Mouse (Mus musculus): Measurements from ENCODE around the gene Gadd45b. TPM values are rescaled to one million over a fixed set of nuclear protein-coding genes. Genes with fewer than 3 reads are reported as not detected.

Gene Gadd45b
- total and polyA plus RNA-seq, 3 experiments, result 10.0 to 13.9 (median 10.9) TPM

DNA sequence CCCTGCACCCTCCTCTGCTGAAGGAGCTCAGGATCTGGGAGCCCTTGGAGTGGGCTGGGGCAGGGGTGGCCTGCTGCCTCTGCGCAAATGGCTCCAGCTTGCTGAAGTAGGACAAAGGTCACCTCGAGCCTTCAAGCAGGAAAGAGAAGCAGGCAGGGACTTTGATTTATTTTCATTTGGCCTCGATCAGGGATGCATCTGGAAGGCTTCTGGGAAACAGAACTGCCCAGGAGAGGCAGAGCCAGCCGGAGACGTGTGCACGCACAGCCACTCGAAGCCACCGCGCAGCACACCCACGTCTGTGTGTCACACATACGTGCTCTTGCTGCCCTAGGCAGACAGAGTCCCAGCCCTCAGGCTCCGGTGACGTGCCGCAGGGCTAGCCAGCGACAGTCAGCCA, 41.7 kb downstream of the Gadd45b start:
- DNase-seq, result no peak
- no peaks in the 10 kb centered on the region for H3K36me3 ChIP-seq (ENCODE audit: control insufficient read depth, insufficient read depth, low read length)
- no peaks in the 10 kb centered on the region for H3K4me1 ChIP-seq (ENCODE audit: control insufficient read depth, insufficient read depth, low read length)
- H3K4me3 ChIP-seq, result no peak overlapping the region
- intact Hi-C loops (cut with DNase I), result no loop called here
- H3K27me3 ChIP-seq (ENCODE audit: control insufficient read depth, insufficient read depth, low read length), result no peaks in the 10 kb centered on the region
- no peak for TF ChIP-seq POLR2A (IDR thresholded peaks at IDR 0.05; ENCODE audit: insufficient read depth, low read depth, low read length)
- no peak for TF ChIP-seq CTCF (IDR thresholded peaks at IDR 0.05)
- no peak for TF ChIP-seq EP300 (IDR thresholded peaks at IDR 0.05; ENCODE audit: insufficient read depth, low read depth, low read length)
- no peaks in the 10 kb centered on the region for H3K79me2 ChIP-seq (replicated peaks; ENCODE audit: control insufficient read depth, insufficient read depth, low read length)
- no peak overlapping the region for H3K9ac ChIP-seq (ENCODE audit: low read depth, low read length)
- WGBS, result 68% methylated on average over 15 of the region's 15 CpGs
- H3K27ac ChIP-seq, result no peak overlapping the region

DNA sequence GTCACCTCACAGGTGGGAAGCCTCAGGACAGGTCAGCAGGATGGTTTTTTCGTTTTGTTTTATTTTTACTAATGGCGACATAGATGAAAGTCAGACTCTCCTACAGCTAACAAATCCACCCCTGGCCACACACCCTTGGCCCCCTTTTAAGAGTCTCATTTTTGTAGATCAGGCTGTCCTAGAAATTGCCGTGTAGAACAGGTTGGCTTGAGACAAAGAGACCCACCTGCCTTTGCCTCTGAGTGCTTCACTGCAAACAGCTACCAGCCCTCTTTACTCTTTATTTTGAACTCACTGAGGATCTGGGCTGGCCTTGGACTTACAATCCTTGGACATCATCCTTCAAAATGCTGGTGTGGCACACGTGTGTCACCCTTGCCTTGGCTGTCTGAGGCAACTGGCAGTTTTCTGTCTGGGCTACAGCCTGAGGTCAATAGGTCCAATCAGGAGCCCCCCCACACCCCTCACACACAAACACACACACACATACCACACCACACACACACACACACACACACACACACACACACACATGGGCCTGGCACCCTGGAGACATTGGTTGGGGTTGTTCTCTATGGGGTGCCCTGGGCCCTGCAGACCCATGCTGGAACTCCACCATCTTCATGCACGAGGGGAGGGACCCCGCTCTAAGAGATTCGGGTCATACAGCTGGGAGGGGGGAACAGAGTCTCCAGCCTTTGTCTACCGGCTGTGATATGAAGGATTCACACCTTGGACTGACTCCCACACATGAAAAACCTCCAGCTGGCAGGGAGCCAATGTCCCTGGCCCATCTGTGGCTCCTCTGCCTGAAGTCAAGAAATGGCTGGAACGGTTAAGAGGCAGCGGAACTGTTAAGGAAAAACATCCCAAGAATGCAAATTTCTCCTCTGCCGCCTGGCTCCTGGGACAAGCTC, 42.5 kb downstream of the Gadd45b start:
- Histone ChIP-seq H3K4me3 (no peak overlapping the region), H3K27me3 (ENCODE audit: control insufficient read depth, insufficient read depth, low read length) (no peaks in the 10 kb centered on the region), H3K27ac (no peak overlapping the region), H3K4me1 (ENCODE audit: control insufficient read depth, insufficient read depth, low read length) (no peaks in the 10 kb centered on the region), H3K79me2 (replicated peaks; ENCODE audit: control insufficient read depth, insufficient read depth, low read length) (no peaks in the 10 kb centered on the region), H3K36me3 (ENCODE audit: control insufficient read depth, insufficient read depth, low read length) (no peaks in the 10 kb centered on the region), H3K9ac (ENCODE audit: low read depth, low read length) (no peak overlapping the region)
- no peak for TF ChIP-seq EP300 (IDR thresholded peaks at IDR 0.05; ENCODE audit: insufficient read depth, low read depth, low read length)
- TF ChIP-seq POLR2A (IDR thresholded peaks at IDR 0.05; ENCODE audit: insufficient read depth, low read depth, low read length), result no peak
- TF ChIP-seq CTCF (IDR thresholded peaks at IDR 0.05), result no peak
- peak; percentile 42 to 55 for DNase-seq
- intact Hi-C loops (cut with DNase I), result no loop called here
- WGBS, result 45% methylated on average over 11 of the region's 11 CpGs

DNA sequence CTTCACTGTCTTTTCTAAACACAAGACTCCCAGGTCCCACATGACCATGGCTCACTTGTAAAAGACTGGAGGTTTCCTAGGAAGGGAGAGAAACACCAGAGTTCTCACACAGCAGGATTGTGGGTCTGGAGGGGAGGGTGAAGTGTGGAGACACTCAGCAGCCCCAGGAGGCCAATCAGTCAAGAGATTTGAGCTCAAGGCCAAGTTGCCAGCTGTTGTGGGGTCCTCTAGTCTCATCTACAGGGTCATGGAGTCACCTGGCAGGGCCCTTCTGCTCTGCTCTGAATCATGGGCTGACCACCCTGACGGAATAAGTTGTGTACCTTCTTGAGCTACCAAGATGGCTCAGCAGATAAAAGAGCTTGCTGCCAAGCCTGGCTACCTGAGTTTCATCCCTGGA, 43.8 kb downstream of the Gadd45b start:
- intact Hi-C loops (cut with DNase I), result no loop called here
- WGBS, result 82% methylated on average over 1 of the region's 1 CpGs
- Histone ChIP-seq H3K9ac (ENCODE audit: low read depth, low read length) (no peak overlapping the region), H3K4me1 (ENCODE audit: control insufficient read depth, insufficient read depth, low read length) (no peaks in the 10 kb centered on the region), H3K36me3 (ENCODE audit: control insufficient read depth, insufficient read depth, low read length) (no peaks in the 10 kb centered on the region), H3K27me3 (ENCODE audit: control insufficient read depth, insufficient read depth, low read length) (no peaks in the 10 kb centered on the region), H3K27ac (no peak overlapping the region), H3K79me2 (replicated peaks; ENCODE audit: control insufficient read depth, insufficient read depth, low read length) (no peaks in the 10 kb centered on the region), H3K4me3 (no peak overlapping the region)
- no peak for TF ChIP-seq POLR2A (IDR thresholded peaks at IDR 0.05; ENCODE audit: insufficient read depth, low read depth, low read length)
- no peak for TF ChIP-seq EP300 (IDR thresholded peaks at IDR 0.05; ENCODE audit: insufficient read depth, low read depth, low read length)
- no peak for TF ChIP-seq CTCF (IDR thresholded peaks at IDR 0.05)
- DNase-seq, result no peak

DNA sequence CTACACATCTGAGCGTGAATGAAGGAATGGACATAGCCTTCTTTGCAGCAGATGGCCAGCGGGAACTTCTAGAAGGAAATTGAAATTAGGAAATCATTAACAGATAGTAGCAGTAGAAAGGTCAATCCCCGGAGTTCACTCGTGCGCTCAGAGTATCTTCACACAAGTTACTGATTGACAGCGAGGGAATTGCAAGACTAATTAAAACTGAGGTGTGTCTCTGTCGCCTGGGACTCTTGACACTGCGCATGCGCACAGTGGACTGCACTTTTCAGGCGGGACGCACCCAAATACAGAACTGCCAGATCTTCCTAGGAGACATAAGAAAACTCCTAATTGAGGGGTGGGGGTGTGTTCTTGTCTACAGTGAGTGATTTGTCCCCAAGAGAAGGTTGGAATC, 45.6 kb downstream of the Gadd45b start:
- no peak for TF ChIP-seq CTCF (IDR thresholded peaks at IDR 0.05)
- TF ChIP-seq POLR2A (IDR thresholded peaks at IDR 0.05; ENCODE audit: insufficient read depth, low read depth, low read length), result no peak
- TF ChIP-seq EP300 (IDR thresholded peaks at IDR 0.05; ENCODE audit: insufficient read depth, low read depth, low read length), result no peak
- intact Hi-C loops (cut with DNase I), result no loop called here
- Histone ChIP-seq H3K9ac (ENCODE audit: low read depth, low read length) (no peak overlapping the region), H3K36me3 (ENCODE audit: control insufficient read depth, insufficient read depth, low read length) (no peaks in the 10 kb centered on the region), H3K79me2 (replicated peaks; ENCODE audit: control insufficient read depth, insufficient read depth, low read length) (no peaks in the 10 kb centered on the region), H3K4me1 (ENCODE audit: control insufficient read depth, insufficient read depth, low read length) (no peaks in the 10 kb centered on the region), H3K4me3 (no peak overlapping the region), H3K27ac (no peak overlapping the region), H3K27me3 (ENCODE audit: control insufficient read depth, insufficient read depth, low read length) (no peaks in the 10 kb centered on the region)
- 89% methylated on average over 11 of the region's 11 CpGs for WGBS
- DNase-seq, result no peak

DNA sequence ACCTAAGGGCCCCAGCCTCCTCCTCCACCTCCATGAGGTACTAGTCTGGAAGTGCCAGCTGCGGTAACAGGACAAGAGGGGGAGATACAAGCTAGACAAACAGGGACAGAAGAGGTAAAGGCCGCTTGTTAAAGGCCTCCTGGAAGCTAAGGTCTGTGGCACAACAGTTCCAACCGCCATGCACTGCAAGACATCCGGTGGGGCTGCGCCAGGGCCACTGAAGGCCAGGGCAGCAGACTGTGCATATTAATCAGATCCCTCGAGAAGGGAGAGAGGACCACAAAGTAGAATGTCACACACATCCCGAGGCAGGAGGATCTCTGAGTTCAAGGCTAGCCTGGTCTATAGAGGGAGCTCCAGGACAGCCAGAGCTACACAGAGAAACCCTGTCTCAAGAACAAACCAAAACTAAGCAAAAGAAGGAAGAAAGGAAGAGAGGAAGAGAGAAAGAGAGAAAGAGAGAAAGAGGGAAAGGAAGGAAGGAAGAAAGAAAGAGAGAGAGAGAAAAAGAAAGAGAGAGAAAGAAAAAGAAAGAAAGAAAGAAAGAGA, 51.8 kb downstream of the Gadd45b start:
- Histone ChIP-seq H3K4me1 (ENCODE audit: control insufficient read depth, insufficient read depth, low read length) (0 out of 2 replicates have a peak, but pooled peaks cover 1% of the 10 kb centered on the region), H3K36me3 (ENCODE audit: control insufficient read depth, insufficient read depth, low read length) (no peaks in the 10 kb centered on the region), H3K27me3 (ENCODE audit: control insufficient read depth, insufficient read depth, low read length) (no peaks in the 10 kb centered on the region), H3K4me3 (no peak overlapping the region), H3K27ac (no peak overlapping the region), H3K79me2 (replicated peaks; ENCODE audit: control insufficient read depth, insufficient read depth, low read length) (no peaks in the 10 kb centered on the region), H3K9ac (ENCODE audit: low read depth, low read length) (no peak overlapping the region)
- intact Hi-C loops (cut with DNase I), result no loop called here
- WGBS, result 58% methylated on average over 7 of the region's 7 CpGs
- TF ChIP-seq CTCF (IDR thresholded peaks at IDR 0.05) (0 out of 2 replicates have a peak, but pooled peaks have one; percentile 8), EP300 (IDR thresholded peaks at IDR 0.05; ENCODE audit: insufficient read depth, low read depth, low read length) (no peak)
- DNase-seq, result no peak

Other genes with a start within 250 kb of the Gadd45b start
- gene Mob3a, start 228.1 kb upstream of the Gadd45b start, total RNA-seq (2021), result 1 to 10 TPM; 7.4 to 7.6 TPM
- gene Mob3a, start 228.1 kb upstream of the Gadd45b start, polyA plus RNA-seq (2012; rRNA removed), result 11.7 and 13.6 TPM in 2 replicates
- gene Izumo4, start 227.9 kb upstream of the Gadd45b start, total RNA-seq (2021), result 1 to 10 TPM; 3.4 to 3.8 TPM
- gene Izumo4, start 227.9 kb upstream of the Gadd45b start, polyA plus RNA-seq (2012; rRNA removed), result 13.3 and 15.6 TPM in 2 replicates
- 10 to 100 TPM; 40.2 to 42.6 TPM for gene Ap3d1, start 187.8 kb upstream of the Gadd45b start, total RNA-seq (2021)
- 52.9 and 66.5 TPM in 2 replicates for gene Ap3d1, start 187.8 kb upstream of the Gadd45b start, polyA plus RNA-seq (2012; rRNA removed)
- 10 to 100 TPM; 18.8 to 19.6 TPM for gene Dot1l, start 174.9 kb upstream of the Gadd45b start, total RNA-seq (2021)
- 35.0 and 39.6 TPM in 2 replicates for gene Dot1l, start 174.9 kb upstream of the Gadd45b start, polyA plus RNA-seq (2012; rRNA removed)
- 10 to 100 TPM; 27.3 to 30.4 TPM for gene Sf3a2, start 131.9 kb upstream of the Gadd45b start, total RNA-seq (2021)
- 18.4 and 19.7 TPM in 2 replicates for gene Sf3a2, start 131.9 kb upstream of the Gadd45b start, polyA plus RNA-seq (2012; rRNA removed)
- 10 to 100 TPM; 29.7 to 33.0 TPM for gene Plekhj1, start 131.4 kb upstream of the Gadd45b start, total RNA-seq (2021)
- gene Plekhj1, start 131.4 kb upstream of the Gadd45b start, polyA plus RNA-seq (2012; rRNA removed), result 28.9 and 33.2 TPM in 2 replicates
- gene Amh, start 124.8 kb upstream of the Gadd45b start, total RNA-seq (2021), result under 1 TPM; 0.18 TPM
- 0.15 and 0.25 TPM in 2 replicates for gene Amh, start 124.8 kb upstream of the Gadd45b start, polyA plus RNA-seq (2012; rRNA removed)
- gene Jsrp1, start 116.6 kb upstream of the Gadd45b start, total RNA-seq (2021), result 1 to 10 TPM in 1 of 2 experiments, under 1 TPM in 1; 0.25 to 1.1 TPM
- 0.21 and 0.56 TPM in 2 replicates for gene Jsrp1, start 116.6 kb upstream of the Gadd45b start, polyA plus RNA-seq (2012; rRNA removed)
- 100 to 1,000 TPM; 850 to 914 TPM for gene Oaz1, start 103.4 kb upstream of the Gadd45b start, total RNA-seq (2021)
- 1,001 and 1,201 TPM in 2 replicates for gene Oaz1, start 103.4 kb upstream of the Gadd45b start, polyA plus RNA-seq (2012; rRNA removed)
- 10 to 100 TPM; 10.7 to 15.8 TPM for gene Lingo3, start 86.0 kb upstream of the Gadd45b start, total RNA-seq (2021)
- gene Lingo3, start 86.0 kb upstream of the Gadd45b start, polyA plus RNA-seq (2012; rRNA removed), result 12.0 and 15.1 TPM in 2 replicates
- 10 to 100 TPM; 19.4 to 23.2 TPM for gene Lsm7, start 74.9 kb upstream of the Gadd45b start, total RNA-seq (2021)
- 74.9 and 79.9 TPM in 2 replicates for gene Lsm7, start 74.9 kb upstream of the Gadd45b start, polyA plus RNA-seq (2012; rRNA removed)
- gene Sppl2b, start 74.8 kb upstream of the Gadd45b start, total RNA-seq (2021), result 10 to 100 TPM; 15.4 to 16.8 TPM
- gene Sppl2b, start 74.8 kb upstream of the Gadd45b start, polyA plus RNA-seq (2012; rRNA removed), result 51.4 and 74.2 TPM in 2 replicates
- gene Tmprss9, start 58.2 kb upstream of the Gadd45b start, total RNA-seq (2021), result not detected
- 0.02 TPM in 1 of 2 replicates, not detected in the other for gene Tmprss9, start 58.2 kb upstream of the Gadd45b start, polyA plus RNA-seq (2012; rRNA removed)
- 100 to 1,000 TPM; 126 to 133 TPM for gene Timm13, start 29.1 kb upstream of the Gadd45b start, total RNA-seq (2021)
- 151 and 188 TPM in 2 replicates for gene Timm13, start 29.1 kb upstream of the Gadd45b start, polyA plus RNA-seq (2012; rRNA removed)
- 1 to 10 TPM; 3.6 to 5.4 TPM for gene Lmnb2, start 11.8 kb upstream of the Gadd45b start, total RNA-seq (2021)
- gene Lmnb2, start 11.8 kb upstream of the Gadd45b start, polyA plus RNA-seq (2012; rRNA removed), result 5.4 and 7.4 TPM in 2 replicates
- under 1 TPM; 0.50 to 0.63 TPM for gene Gng7, start 84.9 kb downstream of the Gadd45b start, total RNA-seq (2021)
- 0.68 and 1.1 TPM in 2 replicates for gene Gng7, start 84.9 kb downstream of the Gadd45b start, polyA plus RNA-seq (2012; rRNA removed)
- not detected for gene Diras1, start 95.6 kb downstream of the Gadd45b start, total RNA-seq (2021)
- 0.04 and 0.06 TPM in 2 replicates for gene Diras1, start 95.6 kb downstream of the Gadd45b start, polyA plus RNA-seq (2012; rRNA removed)
- gene Slc39a3, start 107.4 kb downstream of the Gadd45b start, total RNA-seq (2021), result 10 to 100 TPM; 13.9 to 14.4 TPM
- gene Slc39a3, start 107.4 kb downstream of the Gadd45b start, polyA plus RNA-seq (2012; rRNA removed), result 20.5 and 21.9 TPM in 2 replicates
- gene Sgta, start 130.1 kb downstream of the Gadd45b start, total RNA-seq (2021), result 10 to 100 TPM; 84.5 to 90.1 TPM
- gene Sgta, start 130.1 kb downstream of the Gadd45b start, polyA plus RNA-seq (2012; rRNA removed), result 158 and 161 TPM in 2 replicates
- gene Thop1, start 140.0 kb downstream of the Gadd45b start, total RNA-seq (2021), result 10 to 100 TPM; 11.3 to 15.5 TPM
- 15.2 and 17.0 TPM in 2 replicates for gene Thop1, start 140.0 kb downstream of the Gadd45b start, polyA plus RNA-seq (2012; rRNA removed)
- gene Creb3l3, start 168.8 kb downstream of the Gadd45b start, total RNA-seq (2021), result under 1 TPM; 0.36 to 0.70 TPM
- 0.06 and 0.15 TPM in 2 replicates for gene Creb3l3, start 168.8 kb downstream of the Gadd45b start, polyA plus RNA-seq (2012; rRNA removed)
- gene Map2k2, start 175.8 kb downstream of the Gadd45b start, total RNA-seq (2021), result 100 to 1,000 TPM; 115 to 123 TPM
- 89.3 and 116 TPM in 2 replicates for gene Map2k2, start 175.8 kb downstream of the Gadd45b start, polyA plus RNA-seq (2012; rRNA removed)
- gene Zbtb7a, start 205.1 kb downstream of the Gadd45b start, total RNA-seq (2021), result 10 to 100 TPM; 35.2 to 41.4 TPM
- gene Zbtb7a, start 205.1 kb downstream of the Gadd45b start, polyA plus RNA-seq (2012; rRNA removed), result 16.1 and 20.6 TPM in 2 replicates
- 10 to 100 TPM; 14.1 to 16.5 TPM for gene Pias4, start 237.8 kb downstream of the Gadd45b start, total RNA-seq (2021)
- 22.3 and 23.3 TPM in 2 replicates for gene Pias4, start 237.8 kb downstream of the Gadd45b start, polyA plus RNA-seq (2012; rRNA removed)
- gene Eef2, start 246.6 kb downstream of the Gadd45b start, total RNA-seq (2021), result 1,000 to 10,000 TPM; 1,027 to 1,244 TPM
- gene Eef2, start 246.6 kb downstream of the Gadd45b start, polyA plus RNA-seq (2012; rRNA removed), result 887 and 1,187 TPM in 2 replicates